Mouse (Mus musculus): ENCODE data around the gene Sema4d.
"Not testable (repeated sequence)": the region's sequence is repeated elsewhere in the genome, so short reads cannot be mapped to it uniquely, and the experiment has no call there.

The Sema4d gene

DNA sequence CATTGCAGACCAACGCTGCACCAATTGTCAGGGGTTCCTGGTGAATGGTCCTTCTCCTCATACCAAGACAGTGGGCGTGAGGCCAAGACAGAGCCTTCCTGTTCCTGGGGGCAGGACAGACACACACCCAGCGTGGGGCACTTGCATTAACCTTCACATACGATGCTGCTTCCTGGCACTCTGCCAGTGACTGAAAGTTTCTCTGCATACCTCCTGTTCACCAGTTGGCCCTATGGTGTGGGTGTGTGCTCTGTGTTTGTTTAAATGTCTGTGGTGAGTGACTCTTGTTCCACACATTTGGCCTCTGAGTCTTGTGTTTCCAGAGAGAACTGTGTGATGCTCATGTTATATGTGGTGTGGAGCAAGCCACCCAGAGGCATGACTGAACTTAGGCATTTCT lies 116.9 kb downstream of the Sema4d start:
- DNase-seq = no peak

- not testable (repeated sequence) for DNase-seq
Observed at GRCm38 (mm10) chr13:51668195-51668594, 125.4 kb downstream of the Sema4d start.

GRCm38 (mm10) chr13:51663561-51663960 lies 130.0 kb downstream of the Sema4d start:
- DNase-seq = no peak

- no peak for DNase-seq
Observed at GRCm38 (mm10) chr13:51659573-51659972, 134.0 kb downstream of the Sema4d start.

- no peak for DNase-seq
Observed at GRCm38 (mm10) chr13:51658094-51658493, 135.5 kb downstream of the Sema4d start.

DNA sequence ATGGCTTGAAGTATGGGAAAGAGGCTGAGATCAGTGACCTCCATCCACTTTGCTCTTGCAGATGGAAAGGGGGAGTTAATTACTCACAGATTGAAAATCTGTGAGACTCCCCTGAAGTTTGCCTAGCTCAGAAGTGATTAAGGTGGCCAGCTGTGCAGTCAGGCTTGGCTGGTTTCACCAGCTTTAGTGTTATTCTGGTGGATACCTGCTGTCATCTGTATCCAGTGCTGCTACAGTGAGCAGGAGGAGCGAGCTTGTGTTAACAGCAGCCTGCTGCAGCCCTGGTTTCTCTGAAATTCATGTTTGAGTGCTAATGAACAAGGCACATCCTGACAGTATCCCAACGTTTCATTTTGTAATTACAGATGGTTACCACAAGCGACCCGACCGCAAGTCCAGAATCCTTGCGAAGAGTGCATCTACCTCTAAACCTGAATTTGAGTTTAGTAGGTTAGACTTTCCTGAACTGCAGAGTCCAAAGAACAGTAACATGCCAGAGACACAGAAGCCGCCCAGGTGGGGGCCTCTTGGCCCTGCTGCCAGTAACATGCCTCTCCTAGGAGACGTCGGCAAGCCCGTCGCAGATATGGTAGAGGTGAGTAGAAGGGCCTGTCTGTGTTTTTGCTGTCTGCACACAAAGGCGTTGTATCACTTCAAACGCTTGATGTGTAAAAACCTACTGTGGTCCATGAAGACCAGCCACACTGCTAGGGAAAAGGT lies 136.9 kb downstream of the Sema4d start:
- DNase-seq = no peak

DNA sequence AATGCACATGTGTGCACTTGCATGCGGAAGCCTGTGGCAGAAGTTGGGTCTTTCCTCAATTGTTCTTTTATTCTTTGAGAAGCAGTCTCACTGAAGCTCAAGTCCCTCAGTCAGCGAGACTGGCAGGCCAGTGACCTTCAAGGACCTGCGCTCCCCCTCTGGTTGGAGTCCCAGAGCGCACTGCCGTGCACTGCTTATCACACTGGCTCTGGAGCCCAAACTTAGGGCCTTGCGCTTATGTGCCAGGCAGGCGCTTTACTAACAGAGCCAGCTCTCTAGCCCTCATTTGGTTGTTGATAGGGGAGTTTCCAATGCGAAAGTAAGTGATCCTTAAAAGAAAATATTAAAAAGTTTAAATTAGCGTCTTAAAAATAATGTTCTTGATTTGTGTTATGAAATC lies 139.6 kb downstream of the Sema4d start:
- DNase-seq = no peak

DNA sequence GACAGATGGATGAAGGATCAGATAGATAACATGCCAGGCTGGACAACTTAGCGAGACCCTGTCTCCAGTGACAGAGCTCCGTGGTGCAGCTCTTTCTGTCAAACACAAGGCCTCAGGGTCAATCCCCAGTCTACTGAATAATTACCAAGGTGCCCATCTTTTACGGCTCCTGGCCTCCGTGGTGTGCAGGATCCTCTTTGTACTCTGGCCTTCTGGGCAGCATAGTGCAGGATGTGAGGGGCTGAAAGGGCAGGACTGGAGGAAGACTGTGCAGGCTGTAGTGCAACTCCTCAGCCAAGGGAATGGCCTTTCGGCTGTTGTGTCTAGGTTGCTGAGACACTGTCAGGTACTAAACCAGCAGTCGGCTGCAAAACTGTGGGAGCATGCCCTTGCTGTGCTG lies 140.4 kb downstream of the Sema4d start:
- no peak for DNase-seq

GRCm38 (mm10) chr13:51651408-51652064 lies 142.0 kb downstream of the Sema4d start, which contains the start of gene Secisbp2:
Gene Secisbp2 (plus strand): TSS chr13:51651697.
- DNase-seq = peak; percentile 89

- no peak for DNase-seq
Observed at GRCm38 (mm10) chr13:51649740-51650139, 143.8 kb downstream of the Sema4d start.

GRCm38 (mm10) chr13:51648237-51648636 lies 145.3 kb downstream of the Sema4d start:
- no peak for DNase-seq

DNA sequence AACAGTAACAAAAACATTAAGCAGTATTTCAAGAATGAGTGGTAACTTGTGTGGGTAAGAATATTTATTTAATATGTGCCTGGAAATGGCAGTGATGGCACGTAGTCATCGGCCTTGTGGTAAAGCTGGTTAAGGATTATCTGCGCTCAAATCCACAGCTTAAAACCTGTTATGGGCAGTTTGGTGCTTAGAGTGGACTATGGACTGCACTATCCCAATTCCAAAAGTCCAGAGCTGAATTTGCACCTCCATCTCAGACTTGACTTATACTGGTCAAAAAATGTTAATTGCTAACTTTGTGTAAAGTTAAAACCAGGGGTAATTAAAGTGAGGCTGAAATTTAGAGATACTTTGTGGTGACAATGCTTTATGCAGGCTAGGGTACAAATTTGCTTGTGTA lies 145.8 kb downstream of the Sema4d start:
- no peak for DNase-seq

GRCm38 (mm10) chr13:51646362-51647027 lies 147.1 kb downstream of the Sema4d start:
- no peak for DNase-seq

DNA sequence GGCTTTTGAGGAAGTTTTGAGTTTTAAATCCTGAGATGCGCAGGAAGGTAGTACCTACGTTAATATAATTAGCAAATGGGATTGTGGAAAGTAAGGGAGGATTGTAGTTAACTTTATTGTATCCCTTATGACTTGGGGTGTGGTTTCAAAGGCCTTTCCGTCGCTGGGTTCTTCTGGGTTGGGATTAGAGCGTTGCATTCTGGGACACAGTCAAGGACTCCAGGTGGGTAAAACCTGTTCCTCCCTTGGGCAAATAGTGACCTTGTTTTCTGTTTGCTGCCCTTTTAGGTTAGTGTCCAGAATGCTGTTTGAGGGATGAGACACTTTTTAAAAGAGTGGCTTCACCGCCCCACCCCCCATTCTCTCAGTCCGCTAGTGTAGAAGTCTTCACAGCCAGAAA lies 147.7 kb downstream of the Sema4d start:
- DNase-seq = no peak

- DNase-seq = peak; percentile 97 to 98
Observed at GRCm38 (mm10) chr13:51644829-51645789, 148.4 kb downstream of the Sema4d start, which contains the start of gene Cks2. Gene Cks2 (plus strand): TSS chr13:51645232.

DNA sequence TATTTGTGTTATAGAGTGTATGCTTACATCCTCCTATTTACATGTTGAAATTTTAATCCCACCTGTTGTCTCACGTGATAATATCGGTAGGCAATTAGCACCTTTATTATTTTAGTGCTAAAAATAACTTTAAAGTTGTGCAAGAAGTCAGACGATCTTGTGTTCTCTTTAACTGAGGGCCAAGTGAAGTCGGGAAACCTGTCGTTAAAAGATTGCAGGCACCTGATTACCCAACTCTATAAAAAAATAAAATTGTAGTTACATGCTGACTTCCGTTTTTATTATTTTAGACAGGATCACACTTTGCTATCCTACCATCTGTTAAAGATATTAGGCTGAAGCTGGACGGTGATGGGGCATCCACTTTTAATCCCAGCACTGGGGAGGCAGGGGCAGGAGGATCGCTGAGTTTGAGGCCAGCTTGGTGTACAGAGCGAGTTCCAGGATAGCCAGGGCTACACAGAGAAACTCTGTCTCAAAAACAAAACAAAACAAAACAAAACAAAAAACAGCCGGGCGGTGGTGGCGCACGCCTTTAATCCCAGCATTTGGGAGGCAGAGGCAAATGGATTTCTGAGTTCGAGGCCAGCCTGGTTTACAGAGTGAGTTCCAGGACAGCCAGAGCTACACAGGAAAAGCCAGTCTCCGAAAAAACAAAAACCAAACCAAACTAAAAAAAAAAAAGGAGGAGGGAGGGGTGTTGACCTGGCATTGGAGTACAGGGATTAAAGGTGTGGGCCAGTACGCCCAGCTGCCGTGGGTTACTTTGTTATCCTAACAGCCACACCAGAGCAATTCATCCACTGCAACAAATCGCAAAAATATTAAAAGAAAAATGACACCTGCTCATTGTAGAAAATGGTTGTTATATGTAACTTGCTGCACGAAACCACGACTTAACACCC lies 149.4 kb downstream of the Sema4d start:
- DNase-seq = no peak

- DNase-seq = no peak
Observed at GRCm38 (mm10) chr13:51642171-51642778, 151.3 kb downstream of the Sema4d start.

DNA sequence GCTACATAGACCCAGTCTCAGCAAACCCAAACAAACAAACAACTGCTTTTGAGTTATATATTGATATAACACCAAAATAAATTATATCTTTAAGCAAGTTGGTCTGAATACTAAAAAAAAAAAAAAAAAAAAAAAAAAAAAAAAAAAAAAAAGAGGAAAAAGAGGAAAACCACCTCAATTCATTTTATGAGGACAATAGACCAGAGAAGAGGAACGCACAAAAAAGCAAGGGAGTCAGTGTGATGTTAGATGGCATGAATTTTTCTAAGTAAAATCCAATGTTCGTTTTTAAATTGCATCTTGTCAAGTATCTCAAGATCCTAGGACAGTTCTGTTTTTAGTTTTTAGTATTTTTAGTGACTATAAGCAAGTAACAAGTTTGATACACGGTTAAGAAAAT lies 152.1 kb downstream of the Sema4d start:
- DNase-seq = no peak

DNA sequence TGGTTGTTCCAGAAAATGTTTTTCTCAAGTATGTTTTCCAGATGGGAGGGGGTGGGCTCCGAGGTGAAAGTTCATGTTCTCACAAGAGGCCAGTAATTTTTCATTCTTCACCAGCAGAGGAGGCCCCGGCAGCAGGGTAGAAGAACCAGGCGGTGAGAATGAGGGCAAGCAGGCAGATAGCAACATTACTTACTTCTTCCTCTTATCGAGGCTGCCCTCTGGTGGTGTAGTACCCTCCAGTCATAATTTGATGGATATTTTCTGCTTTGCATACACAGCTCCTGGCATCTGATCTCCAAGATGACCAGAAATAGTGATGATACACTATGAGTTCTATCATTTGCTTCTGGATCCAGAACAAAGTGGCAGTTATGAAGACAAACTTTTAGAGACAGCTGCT lies 154.6 kb downstream of the Sema4d start:
- no peak for DNase-seq

Data from thymus, adult 18-20 months (tissue).